Mouse (Mus musculus) mature B cell (primary cell): ENCODE results near the gene Il1rn.

Experiments
- in situ Hi-C: fragments of 300-500 bp; cut with MboI; formaldehyde crosslinking; loops from 2 replicates; pipeline ENCODE4 v1.14.3; 2019

Il1rn gene

DNA sequence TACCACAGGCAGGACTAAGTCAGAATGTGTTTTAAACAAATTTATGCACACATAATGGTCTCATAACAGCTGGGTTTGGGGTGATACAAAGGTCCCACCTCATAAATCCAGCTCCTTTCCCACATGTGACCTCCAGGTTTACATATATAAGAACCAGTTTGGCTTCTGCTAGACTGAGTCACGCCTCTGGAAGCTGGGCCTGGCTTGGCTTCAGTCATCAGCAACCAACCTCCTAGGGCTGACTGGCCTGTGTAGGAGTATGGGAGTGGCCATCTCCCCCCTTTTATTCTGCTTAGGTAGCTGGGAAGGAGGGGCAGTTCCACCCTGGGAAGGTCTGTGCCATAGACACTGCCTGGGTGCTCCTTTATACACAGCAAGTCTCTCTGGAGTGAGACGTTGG is at the start of gene Il1rn:
TSS of gene Il1rn (plus strand) at position 309 of the 400 bp plus-strand sequence.
- in situ Hi-C loops = no loop called here

GRCm38 (mm10) chr2:24290896-24291295 is 45.8 kb upstream of the Il1rn start, which contains the start of gene Il1f10:
Gene Il1f10 (plus strand): TSS chr2:24291196.
- in situ Hi-C loops = loop anchor here (25.0 kb wide), 1 partner anchor 471 kb away; the partner anchor contains the start of gene Cacna1b

GRCm38 (mm10) chr2:24294616-24295015 is 42.0 kb upstream of the Il1rn start:
- in situ Hi-C loops = loop anchor here (25.0 kb wide), 1 partner anchor 468 kb away; the partner anchor contains the start of gene Cacna1b

- in situ Hi-C loops = loop anchor here (25.0 kb wide), 1 partner anchor 465 kb away; the partner anchor contains the start of gene Cacna1b
These were observed 39.8 kb upstream of the Il1rn start for GRCm38 (mm10) chr2:24296837-24297236.

DNA sequence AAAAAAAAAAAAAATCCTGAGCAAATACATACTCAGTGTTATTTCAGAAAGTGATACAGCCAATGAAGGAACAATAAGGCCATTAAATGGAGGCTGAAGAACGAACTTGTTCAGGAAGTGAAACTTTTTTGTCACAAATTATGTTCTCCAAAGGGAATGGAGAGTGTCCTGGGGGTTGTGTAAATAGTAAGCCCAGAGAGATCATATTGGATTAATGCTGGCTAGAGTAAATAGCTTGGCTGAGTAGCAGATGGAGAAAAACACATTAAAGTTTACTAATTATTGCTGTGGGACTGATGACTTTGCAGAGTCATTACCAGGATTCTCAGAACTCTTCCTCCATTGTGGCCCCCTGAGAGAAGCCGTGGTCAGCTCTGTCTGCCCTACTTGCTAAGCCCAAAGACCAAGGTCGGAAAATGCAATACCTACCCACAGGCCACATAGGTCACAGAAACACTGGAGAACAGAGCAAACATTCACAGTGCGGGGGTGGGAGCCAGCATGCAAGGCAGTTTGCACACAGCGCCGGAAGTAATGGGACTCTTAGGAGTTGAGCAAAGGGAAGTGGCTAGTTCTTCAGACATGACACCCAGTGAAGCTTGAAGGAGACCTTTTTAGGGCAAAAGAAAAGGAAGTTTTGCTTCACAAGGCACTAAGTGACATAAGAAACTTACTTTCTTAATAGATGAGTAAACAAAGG is 25.2 kb upstream of the Il1rn start:
- in situ Hi-C loops = no loop called here

GRCm38 (mm10) chr2:24316919-24317318 is 19.7 kb upstream of the Il1rn start:
- in situ Hi-C loops = no loop called here

DNA sequence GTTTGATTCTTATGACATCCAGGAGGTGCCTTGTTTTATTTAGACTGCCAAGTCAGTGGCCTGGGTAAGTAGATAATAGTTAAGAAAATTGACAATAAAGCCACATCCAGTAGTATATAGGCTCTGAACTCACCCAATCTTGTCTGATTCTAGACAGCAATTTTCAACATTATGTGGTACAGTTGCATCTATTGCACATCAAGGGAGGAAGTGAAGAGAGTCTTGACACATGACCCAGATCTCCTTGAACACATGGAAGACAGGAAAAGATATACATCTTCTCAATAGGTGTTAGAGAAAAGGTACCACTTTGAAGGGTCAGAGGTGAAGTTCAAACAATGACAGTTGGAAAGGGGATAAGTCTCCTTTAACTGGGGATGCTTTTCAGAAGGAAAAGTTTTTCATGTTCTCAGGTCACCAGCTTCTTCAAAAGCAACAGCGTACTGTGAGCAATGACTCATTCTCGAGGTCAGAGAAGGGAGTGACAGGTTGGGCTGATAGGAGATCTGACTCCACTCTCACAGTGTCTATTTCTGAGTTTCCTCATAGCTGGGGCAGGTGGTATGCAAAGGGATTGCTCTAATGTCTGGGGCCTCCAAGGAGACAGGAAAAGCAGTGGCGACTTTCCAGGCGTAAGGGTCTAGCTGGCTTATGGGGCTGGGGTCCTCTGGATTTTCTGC is 18.6 kb upstream of the Il1rn start:
- in situ Hi-C loops = no loop called here

DNA sequence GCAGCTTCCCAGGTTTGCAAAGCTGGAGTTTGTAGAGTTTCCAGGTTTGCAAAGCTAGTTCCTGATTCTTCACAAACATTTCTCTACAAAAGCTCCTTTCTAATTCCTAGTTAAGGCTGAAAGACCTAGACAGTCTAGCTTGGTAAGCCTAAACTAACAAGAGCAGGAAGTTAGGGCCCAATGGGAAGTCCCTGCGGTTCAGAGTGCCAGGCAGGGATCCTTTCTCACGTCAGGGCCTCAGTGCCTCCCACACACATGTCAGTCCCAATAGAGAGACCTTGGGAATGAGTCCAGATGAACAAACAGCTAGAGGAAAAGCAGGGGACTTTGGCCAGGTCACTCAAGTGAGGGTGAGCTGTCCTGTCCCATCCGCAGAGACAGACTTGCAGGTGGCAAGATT is 1.3 kb upstream of the Il1rn start:
- in situ Hi-C loops = no loop called here

GRCm38 (mm10) chr2:24341395-24341885 is 4.8 kb downstream of the Il1rn start:
- in situ Hi-C loops = no loop called here

DNA sequence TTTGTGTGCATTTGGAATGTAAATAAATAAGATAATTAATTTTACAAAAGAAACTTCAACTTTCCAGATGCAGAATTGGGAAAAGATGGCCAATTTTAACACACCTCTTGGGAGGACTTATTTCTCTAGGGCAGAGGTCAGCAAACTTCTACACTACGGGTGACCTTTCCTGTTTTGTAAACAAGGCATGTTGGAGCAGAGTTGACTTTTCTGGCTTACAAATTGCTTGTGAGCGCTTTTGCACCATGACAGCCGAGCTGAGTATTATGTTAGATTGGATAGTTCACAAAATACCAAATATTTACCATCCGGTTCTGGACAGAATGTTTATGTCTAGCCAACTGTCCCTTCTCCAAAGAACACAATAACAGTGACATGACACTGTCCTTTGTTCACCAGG is 8.0 kb downstream of the Il1rn start:
- in situ Hi-C loops = no loop called here

DNA sequence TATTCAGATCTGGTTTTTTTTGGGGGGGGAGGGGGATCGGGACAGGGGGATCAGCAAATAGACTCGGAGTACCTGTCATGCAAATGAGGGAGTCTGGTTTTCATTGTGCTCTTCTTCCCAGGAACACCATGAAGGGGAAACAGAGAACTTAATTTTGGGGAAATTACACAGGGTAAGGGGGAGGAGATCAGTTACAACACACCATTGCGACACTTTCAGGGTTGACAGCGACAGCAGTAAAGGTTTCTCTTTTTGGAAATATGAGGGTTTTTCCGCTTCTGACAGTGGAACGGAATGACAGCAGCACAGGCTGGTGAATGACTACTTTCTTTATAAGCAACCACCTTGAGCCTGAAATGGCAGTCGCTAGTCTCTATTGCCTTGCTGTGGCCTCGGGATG is 8.4 kb downstream of the Il1rn start:
- in situ Hi-C loops = no loop called here

- in situ Hi-C loops = no loop called here
These were observed 11.3 kb downstream of the Il1rn start for GRCm38 (mm10) chr2:24347926-24348325.

DNA sequence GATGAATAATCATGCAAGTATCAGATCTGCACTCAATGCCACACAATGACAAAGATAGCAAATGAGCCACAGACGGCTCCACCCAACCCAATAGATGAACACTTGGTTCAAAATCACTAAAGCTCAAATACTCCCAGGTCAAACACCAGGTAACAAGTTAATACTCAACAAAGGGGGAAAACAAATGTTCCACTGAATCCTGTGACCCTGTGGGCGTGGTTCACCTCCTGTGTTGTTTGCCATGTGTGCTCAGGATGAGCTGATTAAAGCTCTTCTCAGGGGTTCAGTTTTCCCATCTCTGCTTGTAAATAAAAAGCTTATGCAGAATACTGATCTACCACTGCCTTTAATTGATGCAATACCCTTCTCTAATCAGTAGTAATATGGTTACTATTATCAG is 14.5 kb downstream of the Il1rn start:
- in situ Hi-C loops = no loop called here

- in situ Hi-C loops = no loop called here
These were observed 16.4 kb downstream of the Il1rn start for GRCm38 (mm10) chr2:24353042-24353441.

DNA sequence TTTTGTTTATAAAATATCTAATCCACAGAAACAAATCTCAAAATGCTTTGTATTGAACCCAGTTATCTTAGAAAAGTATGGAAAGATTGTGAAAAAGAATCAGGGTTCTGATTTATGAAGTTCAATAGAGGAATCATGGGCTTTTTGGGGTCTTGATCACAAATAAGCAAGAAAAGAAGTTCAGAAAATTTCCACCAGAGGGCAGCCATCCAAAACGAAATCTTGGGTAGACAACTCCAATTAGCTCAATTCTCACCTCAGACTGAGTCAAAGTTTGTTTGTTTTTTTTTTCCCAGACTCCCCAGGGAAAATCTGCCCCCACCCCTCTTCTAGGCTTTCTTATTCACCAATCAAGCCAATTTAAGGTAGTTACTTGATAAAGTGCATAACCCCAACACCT is 21.0 kb downstream of the Il1rn start:
- in situ Hi-C loops = no loop called here

DNA sequence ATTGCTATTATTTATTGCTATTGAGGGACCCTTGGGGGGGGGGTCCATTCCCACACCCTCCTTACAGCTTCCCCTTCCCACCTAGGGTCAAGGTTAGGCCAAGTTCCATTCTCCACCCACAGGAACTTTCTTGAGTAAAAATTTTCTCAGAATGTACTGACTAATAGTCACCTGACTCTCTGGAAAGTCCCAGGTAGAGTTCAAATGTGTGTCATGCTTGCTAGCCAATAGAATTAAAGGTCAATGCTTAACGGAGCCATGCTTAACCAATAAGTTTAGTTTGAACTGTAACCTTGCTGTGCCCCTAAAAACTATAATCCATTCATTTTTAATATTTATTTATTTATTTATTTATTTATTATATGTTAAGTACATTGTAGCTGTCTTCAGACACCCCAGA is 22.7 kb downstream of the Il1rn start:
- in situ Hi-C loops = no loop called here

DNA sequence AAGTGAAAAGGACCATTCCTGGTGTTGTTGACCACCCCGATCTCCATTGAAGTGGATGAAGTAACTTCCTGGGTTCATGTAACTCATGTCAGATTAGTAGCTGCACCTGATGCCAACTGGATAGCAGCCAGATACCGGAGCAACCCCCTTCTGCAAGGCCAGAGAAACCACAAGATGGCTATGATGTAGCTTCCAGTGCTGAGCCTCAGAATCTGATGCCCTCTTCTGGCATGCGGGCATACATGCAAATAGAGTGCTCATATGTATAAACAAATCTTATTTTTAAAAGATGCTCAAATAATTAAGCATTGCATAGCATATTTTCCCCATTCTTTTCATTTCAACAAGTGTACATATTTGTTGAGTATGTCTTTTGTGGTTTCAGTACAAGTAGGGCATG is 27.2 kb downstream of the Il1rn start:
- in situ Hi-C loops = no loop called here

GRCm38 (mm10) chr2:24366214-24366975 is 29.7 kb downstream of the Il1rn start:
- in situ Hi-C loops = no loop called here

- in situ Hi-C loops = no loop called here
These were observed 30.6 kb downstream of the Il1rn start, which contains the start of gene Psd4 for GRCm38 (mm10) chr2:24367030-24367894. Gene Psd4 (plus strand): TSS chr2:24367580.

GRCm38 (mm10) chr2:24367895-24368261 is 31.2 kb downstream of the Il1rn start:
- in situ Hi-C loops = no loop called here

GRCm38 (mm10) chr2:24378747-24379450 is 42.2 kb downstream of the Il1rn start:
- in situ Hi-C loops = no loop called here
